Mouse (Mus musculus) c-Kit-positive CD71-positive TER-119-negative erythroid progenitor cells, embryonic 14.5 days (primary cell): ENCODE results near the gene Nt5c3b.

Experiments used
- DNase-seq: peaks from one replicate; pipeline ENCODE4 v3.0.0-alpha.2; 2013; ENCODE audit warnings: low read depth

Gene Nt5c3b

GRCm38 (mm10) chr11:100399727-100400538 is 41.7 kb downstream of the Nt5c3b start:
- DNase-seq = no peak

GRCm38 (mm10) chr11:100399320-100399719 is 42.3 kb downstream of the Nt5c3b start:
- no peak for DNase-seq

GRCm38 (mm10) chr11:100398517-100398916 is 43.1 kb downstream of the Nt5c3b start:
- DNase-seq = no peak

- DNase-seq = peak; percentile 91
Observed at GRCm38 (mm10) chr11:100397600-100398389, 43.8 kb downstream of the Nt5c3b start, which contains the start of gene Jup. TSS of gene Jup (minus strand) at chr11:100397763.

- DNase-seq = no peak
Observed at GRCm38 (mm10) chr11:100396886-100397599, 44.6 kb downstream of the Nt5c3b start.

GRCm38 (mm10) chr11:100395861-100396631 is 45.6 kb downstream of the Nt5c3b start:
- no peak for DNase-seq

GRCm38 (mm10) chr11:100395200-100395599 is 46.4 kb downstream of the Nt5c3b start:
- no peak for DNase-seq

GRCm38 (mm10) chr11:100394353-100395074 is 47.1 kb downstream of the Nt5c3b start:
- DNase-seq = no peak

- DNase-seq = no peak
Observed at GRCm38 (mm10) chr11:100393733-100394132, 47.9 kb downstream of the Nt5c3b start.

- no peak for DNase-seq
Observed at GRCm38 (mm10) chr11:100392958-100393357, 48.6 kb downstream of the Nt5c3b start.

- DNase-seq = no peak
Observed at GRCm38 (mm10) chr11:100391884-100392345, 49.7 kb downstream of the Nt5c3b start.

GRCm38 (mm10) chr11:100391081-100391883 is 50.3 kb downstream of the Nt5c3b start:
- DNase-seq = no peak

GRCm38 (mm10) chr11:100389931-100390445 is 51.6 kb downstream of the Nt5c3b start:
- no peak for DNase-seq

GRCm38 (mm10) chr11:100388588-100388987 is 53.0 kb downstream of the Nt5c3b start:
- DNase-seq = no peak

- no peak for DNase-seq
Observed at GRCm38 (mm10) chr11:100387589-100388375, 53.8 kb downstream of the Nt5c3b start.

- no peak for DNase-seq
Observed at GRCm38 (mm10) chr11:100387111-100387510, 54.5 kb downstream of the Nt5c3b start.

- DNase-seq = no peak
Observed at GRCm38 (mm10) chr11:100386586-100386985, 55.0 kb downstream of the Nt5c3b start.

GRCm38 (mm10) chr11:100385016-100385415 is 56.6 kb downstream of the Nt5c3b start:
- no peak for DNase-seq

GRCm38 (mm10) chr11:100382682-100383081 is 58.9 kb downstream of the Nt5c3b start:
- DNase-seq = no peak
